Mouse (Mus musculus) A20 (cell line): Measurements from ENCODE around the gene M1ap.
A peak's percentile ranks its signal among the peaks of the same experiment; 100 is the strongest.

Source experiments
- DNase-seq: peaks from one replicate; pipeline ENCODE4 v3.0.0-alpha.2; 2011; ENCODE audit warnings: low read depth, low spot score

The M1ap gene

DNA sequence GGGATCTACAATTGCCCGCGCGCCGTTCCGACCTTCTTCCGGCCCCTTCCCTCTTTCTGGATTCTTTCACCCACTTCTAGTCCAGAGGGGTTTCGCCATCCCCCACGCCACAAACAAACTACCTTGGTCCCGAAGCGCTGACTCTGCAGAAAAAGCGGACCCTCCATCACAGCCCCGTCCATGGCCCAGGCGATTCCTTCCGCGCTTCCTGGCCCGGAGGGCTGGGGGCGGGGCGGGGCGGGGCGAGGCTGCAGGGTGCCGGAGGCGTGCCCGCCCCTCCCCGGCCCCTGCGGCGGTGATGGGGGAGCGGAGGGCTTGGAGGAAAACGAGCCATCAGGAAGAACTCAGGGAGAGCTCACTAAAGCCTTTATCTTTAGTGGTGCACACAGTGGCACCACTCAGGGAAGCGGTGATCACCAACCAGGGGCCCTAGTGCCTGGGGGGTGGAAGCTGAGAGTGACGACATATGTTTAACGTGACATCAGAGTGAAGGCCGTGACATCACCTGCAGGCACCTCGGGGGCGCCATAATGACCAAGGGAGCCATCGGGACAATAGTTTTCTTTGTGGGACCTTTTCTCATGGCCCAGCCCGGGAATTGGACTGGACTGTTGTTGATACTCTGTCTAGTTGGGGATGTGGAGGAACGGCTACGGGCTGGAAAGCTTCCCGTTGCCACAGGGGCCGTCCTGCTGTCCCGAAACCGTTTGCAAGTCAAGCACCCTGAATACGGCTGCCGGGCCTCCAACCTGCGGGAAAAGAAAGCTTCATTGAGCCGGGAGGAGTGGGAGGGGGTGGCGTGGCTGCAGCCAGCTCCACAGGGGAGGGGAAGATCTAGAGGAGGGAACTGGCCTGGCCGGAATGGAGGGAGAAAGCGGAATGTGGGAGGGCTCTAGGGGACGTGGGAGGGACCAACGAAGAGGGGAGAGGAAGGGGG, 86.8 kb downstream of the M1ap start, which contains the start of the genes Dok1 and Loxl3:
Gene Dok1 (minus strand): TSS at position 223 of the 937 bp plus-strand sequence.
Gene Loxl3 (plus strand): TSS at position 925 of the 937 bp plus-strand sequence.
- DNase-seq = peak; percentile 75

DNA sequence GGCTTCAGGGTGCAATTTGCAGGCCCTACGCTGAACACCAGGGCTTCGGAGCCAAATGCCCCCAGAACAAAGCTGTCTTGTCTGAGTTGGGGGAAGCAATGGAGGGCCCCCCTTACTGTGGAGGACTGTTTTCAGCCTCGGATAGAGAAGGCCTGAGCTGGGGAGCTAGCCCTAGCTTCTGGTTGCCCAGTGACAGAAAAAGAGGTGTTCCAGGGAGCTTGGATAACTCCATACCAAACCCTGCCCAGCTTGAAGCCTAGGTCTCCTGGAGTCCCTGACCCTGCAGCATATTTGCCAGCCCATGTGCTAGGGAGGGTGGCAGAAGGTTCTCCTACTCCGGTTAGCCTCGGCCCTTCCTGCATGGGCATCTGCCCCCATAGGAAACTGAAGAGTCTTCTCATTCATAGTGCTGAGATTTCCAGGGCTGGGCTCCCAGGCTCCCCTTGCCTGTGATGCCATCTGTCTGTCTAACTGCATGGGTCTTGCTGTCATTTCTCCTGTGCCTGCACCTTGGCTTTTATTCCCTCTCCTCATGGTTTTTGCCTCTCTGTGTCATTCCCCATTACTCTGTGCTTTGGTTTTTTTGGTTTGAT, 87.9 kb downstream of the M1ap start:
- DNase-seq = no peak

- DNase-seq = no peak
Measured at GRCm38 (mm10) chr6:83037188-83037587, 90.5 kb downstream of the M1ap start.

- peak; percentile 85 for DNase-seq
Measured at GRCm38 (mm10) chr6:83038496-83039012, 91.9 kb downstream of the M1ap start.

GRCm38 (mm10) chr6:83040601-83041000, 93.9 kb downstream of the M1ap start:
- DNase-seq = no peak

DNA sequence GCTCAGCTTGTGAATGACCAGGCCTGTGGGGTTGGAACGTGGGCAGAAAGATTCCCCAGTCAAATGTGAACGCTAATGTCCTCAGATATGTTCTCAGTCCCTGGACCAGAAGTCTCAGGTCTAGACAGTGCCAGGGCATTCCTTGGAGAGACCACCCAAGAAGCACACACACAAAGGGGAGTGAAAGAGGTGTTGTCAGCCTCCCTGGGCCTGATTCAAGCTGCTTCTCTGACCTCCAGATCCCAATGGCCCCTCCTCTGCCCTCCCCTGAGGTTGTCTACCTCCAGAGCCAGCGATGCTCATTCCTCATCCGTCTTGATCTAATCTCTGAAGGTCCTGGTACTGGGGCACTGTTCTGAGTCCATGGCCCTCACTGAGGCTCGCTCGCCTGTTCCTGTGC, 96.9 kb downstream of the M1ap start:
- DNase-seq = no peak

GRCm38 (mm10) chr6:83043993-83044392, 97.3 kb downstream of the M1ap start:
- DNase-seq = no peak

DNA sequence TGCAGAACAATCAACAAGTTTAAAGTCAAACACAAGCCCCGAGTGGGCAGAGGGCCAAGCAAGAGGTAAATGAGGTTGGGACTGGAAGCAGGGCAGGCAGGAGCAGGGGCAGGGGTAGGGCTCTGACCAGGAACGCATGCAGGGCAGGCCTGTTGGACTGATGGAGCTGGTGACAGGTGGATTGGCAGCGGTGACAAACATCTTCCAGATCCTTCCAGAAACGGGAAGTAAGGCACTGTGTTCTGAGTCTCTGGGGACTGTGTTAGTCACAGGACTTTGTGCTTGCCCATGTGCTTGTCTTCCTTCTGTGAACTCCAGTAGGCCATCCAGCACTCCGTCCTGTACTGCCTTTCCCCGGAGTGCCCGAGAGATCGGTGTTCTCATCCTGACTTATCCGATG, 98.0 kb downstream of the M1ap start:
- DNase-seq = peak; percentile 44

GRCm38 (mm10) chr6:83049367-83049766, 102.7 kb downstream of the M1ap start:
- DNase-seq = no peak

DNA sequence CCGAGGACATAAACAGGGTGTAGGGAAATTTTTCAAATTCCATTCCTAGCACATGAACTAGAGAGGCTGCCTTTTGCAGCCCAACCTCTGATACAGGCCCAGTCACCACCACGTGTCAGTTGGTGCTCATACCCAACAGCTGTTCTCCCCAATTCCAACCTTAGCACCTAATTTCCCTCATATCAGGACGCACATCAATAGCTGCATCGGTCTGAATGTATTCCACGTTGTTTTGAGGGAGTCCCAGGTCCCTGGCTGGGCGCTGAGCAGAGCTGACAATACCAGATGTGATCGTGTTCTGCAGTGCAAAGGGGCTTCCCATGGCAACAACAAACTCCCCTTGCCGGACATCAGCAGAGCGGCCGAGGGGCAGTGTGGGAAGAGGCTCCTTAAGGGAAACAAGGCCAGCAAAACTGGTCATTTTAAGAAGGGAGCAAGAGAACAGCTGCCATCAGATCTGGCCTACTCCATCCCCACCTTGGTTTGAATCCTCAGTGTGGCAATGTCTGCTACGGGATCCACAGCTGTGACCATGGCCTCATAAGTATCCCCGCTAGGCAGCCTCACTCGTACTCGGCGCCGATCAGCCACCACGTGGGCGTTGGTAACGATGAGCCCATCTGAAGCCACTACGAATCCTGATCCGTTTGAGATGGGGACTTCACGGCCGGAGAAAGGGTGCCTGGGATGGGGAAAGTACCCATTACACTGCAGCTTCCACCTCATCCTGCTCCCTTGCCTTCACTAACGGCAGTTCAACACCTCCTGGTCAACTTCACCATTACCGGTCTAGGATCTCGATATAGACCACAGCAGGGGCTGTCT, 106.6 kb downstream of the M1ap start:
- peak; percentile 58 for DNase-seq

DNA sequence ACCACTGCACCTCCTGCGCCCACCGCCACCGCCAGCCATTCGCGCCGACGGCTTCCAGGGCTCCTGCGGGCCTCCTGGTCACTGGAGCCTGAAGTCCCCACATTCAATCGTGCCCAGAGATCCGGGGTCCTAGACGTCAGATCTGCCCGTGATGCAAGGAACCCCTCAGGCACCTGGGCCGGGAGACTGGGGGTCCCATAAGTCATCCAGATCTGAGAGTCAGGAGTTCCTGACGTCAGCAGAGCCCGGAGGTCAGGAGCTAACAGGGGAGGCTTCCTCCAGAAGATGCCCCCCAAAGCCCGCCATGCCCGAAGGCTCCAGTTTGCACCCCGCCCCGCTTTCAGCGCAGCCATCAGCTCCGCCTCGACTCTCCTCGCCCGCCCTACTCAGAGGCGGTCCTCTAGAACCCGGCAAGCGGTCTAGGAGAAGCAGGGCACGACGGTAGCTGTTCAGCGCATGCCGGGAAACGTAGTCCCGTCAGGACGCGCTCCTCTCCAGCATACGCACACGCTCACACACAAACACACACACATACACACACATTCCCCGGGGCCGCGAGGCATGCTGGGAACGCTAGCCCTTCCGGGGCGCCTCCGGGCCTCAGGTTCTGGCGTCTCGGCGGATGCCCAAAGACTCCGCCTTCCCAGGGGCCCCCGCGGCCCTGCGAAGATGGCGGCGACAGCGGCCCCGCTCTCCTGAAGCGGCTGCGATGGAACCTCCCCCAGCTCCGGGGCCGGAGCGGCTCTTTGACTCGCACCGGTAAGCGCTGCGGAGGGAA, 107.6 kb downstream of the M1ap start, which contains the start of gene Aup1:
Gene Aup1 (plus strand): TSS at position 448 of the 778 bp plus-strand sequence.
- DNase-seq = peak; percentile 93

- DNase-seq = peak; percentile 39
Measured at GRCm38 (mm10) chr6:83054871-83055431, 108.2 kb downstream of the M1ap start, which contains the start of gene Htra2. TSS of gene Htra2 (minus strand) at chr6:83055273.

GRCm38 (mm10) chr6:83057790-83058189, 111.1 kb downstream of the M1ap start, which contains the start of gene Dqx1:
TSS of gene Dqx1 (plus strand) at chr6:83057844.
- DNase-seq = no peak

GRCm38 (mm10) chr6:83058725-83059124, 112.0 kb downstream of the M1ap start:
- no peak for DNase-seq

GRCm38 (mm10) chr6:83065995-83066394, 119.3 kb downstream of the M1ap start:
- no peak for DNase-seq

DNA sequence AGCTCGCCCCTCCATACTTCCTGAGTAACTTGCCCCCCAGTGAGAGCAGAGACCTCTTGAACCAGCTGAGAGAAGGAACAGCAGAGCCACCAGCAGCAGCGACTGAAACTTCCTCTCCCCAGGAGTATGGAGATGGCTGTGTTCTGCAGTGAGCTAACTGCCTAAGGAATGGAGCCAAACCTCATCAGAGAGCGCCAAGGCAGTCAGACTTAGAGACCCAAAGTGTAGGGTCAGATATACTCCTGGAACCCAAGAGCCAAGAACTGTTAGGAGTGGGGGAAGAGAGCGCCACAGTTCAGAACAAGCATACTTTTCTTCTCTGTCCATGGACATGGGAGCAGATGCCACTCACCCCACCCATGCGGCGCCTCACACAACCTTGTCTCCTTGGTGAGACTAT, 119.7 kb downstream of the M1ap start:
- no peak for DNase-seq

DNA sequence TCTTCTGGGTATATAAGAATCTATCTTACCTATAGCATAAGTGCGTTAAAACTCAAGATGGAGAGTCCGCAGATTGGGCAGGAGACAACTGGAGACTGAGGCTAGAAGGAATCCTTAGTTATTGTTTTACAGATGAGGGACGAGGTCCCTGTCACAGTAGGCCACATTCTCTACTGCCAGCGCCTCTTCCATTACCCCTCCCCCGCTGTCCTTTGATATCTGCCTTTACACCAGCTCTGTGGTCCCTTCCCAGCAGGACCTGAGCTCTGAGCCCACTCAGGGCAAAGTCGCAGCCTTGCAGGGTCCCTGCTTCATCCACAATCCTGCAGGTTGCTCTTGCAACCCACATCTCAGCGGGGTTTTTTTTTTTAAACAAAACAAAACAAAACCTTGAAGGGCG, 121.5 kb downstream of the M1ap start:
- DNase-seq = no peak

DNA sequence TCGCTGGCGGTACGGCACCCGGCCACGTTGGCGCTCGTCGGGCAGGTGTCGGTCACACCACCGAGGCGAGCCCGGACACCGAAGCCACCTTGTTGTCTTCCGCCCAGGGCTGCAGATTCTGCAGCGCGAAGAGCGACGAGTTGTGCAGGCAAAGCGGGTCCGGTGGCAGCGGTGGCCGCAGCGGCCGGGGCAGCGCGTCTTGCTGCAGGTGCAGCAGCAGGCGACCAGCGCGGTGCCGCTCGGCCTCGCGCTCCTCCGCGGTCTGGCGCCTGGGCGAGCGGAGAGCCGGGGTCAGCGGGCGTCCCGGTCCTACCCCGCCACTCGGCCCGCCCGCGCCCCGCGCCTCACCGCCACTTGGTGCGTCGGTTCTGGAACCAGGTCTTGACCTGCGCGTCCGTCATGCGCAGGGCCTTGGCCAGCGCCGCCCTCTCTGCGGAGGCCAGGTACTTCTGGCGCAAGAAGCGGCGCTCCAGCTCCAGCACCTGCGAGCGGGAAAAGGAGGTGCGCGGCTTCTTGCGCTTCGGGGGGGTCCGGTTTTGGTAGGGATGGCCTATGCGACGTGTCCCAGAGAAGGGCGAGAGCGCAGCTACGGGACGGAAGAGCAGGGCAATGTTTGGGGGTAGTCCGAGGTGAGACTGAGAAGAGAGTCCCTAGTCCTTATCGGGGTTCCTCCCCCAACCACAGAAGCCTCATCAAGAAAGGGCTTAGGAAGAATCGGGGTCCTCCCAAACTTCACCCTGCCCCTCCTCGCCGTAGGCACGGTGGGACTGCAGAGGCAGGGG, 122.2 kb downstream of the M1ap start:
- DNase-seq = no peak

- DNase-seq = no peak
Measured at GRCm38 (mm10) chr6:83069488-83070246, 123.0 kb downstream of the M1ap start.

DNA sequence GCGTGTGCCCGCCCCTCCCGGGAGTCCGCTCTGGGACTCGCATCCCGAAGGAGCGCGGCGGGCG, 123.4 kb downstream of the M1ap start, which contains the start of gene Tlx2:
Gene Tlx2 (minus strand): TSS at position 47 of the 64 bp plus-strand sequence.
- DNase-seq = no peak
